Mouse (Mus musculus) kidney, adult 2 months (tissue): Measurements from ENCODE around the gene Rassf3. TPM values are rescaled to one million over a fixed set of nuclear protein-coding genes. Genes with fewer than 3 reads are reported as not detected.
A peak's percentile ranks its signal among the peaks of the same experiment; 100 is the strongest.

ENCODE experiments used
- DNase-seq: peaks from one replicate; pipeline ENCODE4 v3.0.0; 2021
- H3K27ac ChIP-seq: fragments of 200-500 bp; 2 replicates; pipeline ENCODE4 v1.5.1; 2012; ENCODE audit warnings: low read depth, low read length, control low read depth, inconsistent platforms; ENCODE audit not compliant: insufficient read depth
- H3K27me3 ChIP-seq: fragments of 200-500 bp; replicated peaks from 2 replicates; pipeline ENCODE4 v1.6.1; 2012; ENCODE audit warnings: mild to moderate bottlenecking, moderate library complexity, low read length, inconsistent platforms; ENCODE audit not compliant: control insufficient read depth, insufficient read depth
- H3K36me3 ChIP-seq: fragments of 200-500 bp; 2 replicates; pipeline ENCODE4 v1.6.1; 2012; ENCODE audit warnings: mild to moderate bottlenecking, moderate library complexity, low read length, inconsistent platforms; ENCODE audit not compliant: control insufficient read depth, insufficient read depth
- H3K4me1 ChIP-seq: fragments of 200-500 bp; 2 replicates; pipeline ENCODE4 v1.6.1; 2011; ENCODE audit warnings: low read length; ENCODE audit not compliant: control insufficient read depth, insufficient read depth
- H3K4me3 ChIP-seq: fragments of 200-500 bp; 2 replicates; pipeline ENCODE4 v1.5.1; 2011; ENCODE audit warnings: mild to moderate bottlenecking, low read depth, low read length, control low read depth; ENCODE audit not compliant: insufficient read depth
- CTCF ChIP-seq: fragments of 200-500 bp; conservative IDR thresholded peaks from 2 replicates; pipeline ENCODE4 v1.5.1; 2011; ENCODE audit warnings: low read depth, mild to moderate bottlenecking, control low read depth, low read length, moderate library complexity, mixed read lengths; ENCODE audit not compliant: insufficient read depth, insufficient read length
- POLR2A ChIP-seq: fragments of 200-500 bp; IDR thresholded peaks from one replicate; pipeline ENCODE4 v1.6.1; 2011; ENCODE audit warnings: low read depth, low read length, control low read depth
- WGBS: fragments of 180-500 bp; shearing (Covaris S2); methylation state at CpG from one replicate; pipeline ENCODE4 v1.1.7; 2018; 5-methylcytosine and 5-hydroxymethylcytosine counted together
- polyA plus RNA-seq: library from polyadenylated mRNA; depleted of rRNA; stranded (reverse); fragments of >200 nt; gene quantifications from 2 replicates; pipeline ENCODE4 v1.2.3, GENCODE M21; 2012; rRNA removed

Gene Rassf3
- polyA plus RNA-seq, 1 experiment, result 35.3 TPM

DNA sequence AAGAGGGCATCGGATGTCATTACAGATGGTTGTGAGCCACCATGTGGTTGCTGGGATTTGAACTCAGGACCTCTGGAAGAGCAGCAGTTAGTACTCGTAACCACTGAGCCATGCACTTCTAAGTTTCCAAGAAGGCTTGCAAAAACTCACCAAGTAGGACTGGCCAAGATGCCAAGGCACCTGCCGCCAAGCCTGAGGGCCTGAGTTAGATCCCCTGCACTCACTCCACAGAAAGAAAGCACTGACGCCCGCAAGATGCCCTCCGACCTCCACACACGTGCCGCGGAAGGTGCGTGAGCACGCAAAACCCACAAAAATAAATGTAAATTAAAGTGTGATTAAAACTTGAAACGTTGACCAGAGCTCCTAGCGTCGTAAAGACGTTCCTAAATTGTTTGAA lies 111.8 kb downstream of the Rassf3 start:
- Histone ChIP-seq H3K4me3 (peak overlapping the region; percentile 96; the same call in 1 of the 2 replicates), H3K27ac (peak overlapping the region; percentile 80; the same call in 1 of the 2 replicates), H3K4me1 (peaks cover 13% of the 10 kb centered on the region; the same call in 1 of the 2 replicates), H3K27me3 (no peaks in the 10 kb centered on the region), H3K36me3 (no peaks in the 10 kb centered on the region)
- no peak for DNase-seq
- TF ChIP-seq CTCF, result no peak
- 19% methylated on average over 15 of the region's 15 CpGs for WGBS

DNA sequence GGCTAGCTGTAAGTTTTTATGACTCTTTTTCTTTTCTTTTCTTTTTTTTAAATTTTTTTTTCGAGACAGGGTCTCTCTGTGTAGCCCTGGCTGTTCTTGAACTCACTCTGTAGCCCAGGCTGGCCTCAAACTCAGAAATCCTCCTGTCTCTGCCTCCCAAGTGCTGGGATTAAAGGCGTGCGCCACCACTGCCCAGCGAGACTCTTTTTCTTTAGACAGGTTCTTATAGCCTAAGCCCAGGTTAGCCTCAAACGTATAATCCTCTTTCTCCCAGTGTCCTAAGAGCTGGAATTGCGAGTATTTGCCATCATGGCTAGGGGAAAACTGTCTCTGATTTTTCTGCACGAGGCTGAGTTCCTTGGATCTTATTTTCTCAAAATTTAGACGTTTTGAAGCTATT lies 112.9 kb downstream of the Rassf3 start:
- H3K4me1 ChIP-seq, result peaks cover 9% of the 10 kb centered on the region; the same call in 1 of the 2 replicates
- H3K4me3 ChIP-seq, result no peak overlapping the region
- H3K27ac ChIP-seq, result no peak overlapping the region
- TF ChIP-seq POLR2A (no peak), CTCF (no peak)
- no peaks in the 10 kb centered on the region for H3K36me3 ChIP-seq
- no peak for DNase-seq
- H3K27me3 ChIP-seq, result no peaks in the 10 kb centered on the region
- WGBS, result 89% methylated on average over 8 of the region's 8 CpGs

DNA sequence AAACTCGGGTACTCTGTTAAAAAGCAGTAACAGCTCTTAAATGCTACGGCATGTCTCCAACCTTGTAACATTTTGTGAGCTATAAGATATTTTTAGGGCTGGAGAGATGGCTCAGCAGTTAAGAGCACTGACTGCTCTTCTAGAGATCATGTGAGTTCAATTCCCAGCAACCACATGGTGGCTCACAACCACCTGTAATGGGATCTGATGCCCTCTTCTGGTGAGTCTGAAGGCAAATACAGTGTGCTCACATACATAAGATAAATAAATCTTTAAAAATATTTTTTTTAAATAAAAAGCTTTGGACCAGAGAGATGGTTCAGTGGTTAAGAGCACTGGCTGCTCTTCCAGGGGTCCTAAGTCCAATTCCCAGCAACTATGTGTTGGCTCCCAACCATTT lies 115.8 kb downstream of the Rassf3 start:
- no peak for TF ChIP-seq POLR2A
- no peak for TF ChIP-seq CTCF

More for the DNA sequence above, 115.8 kb downstream of the Rassf3 start:
- DNase-seq, result no peak
- Histone ChIP-seq H3K4me3 (no peak overlapping the region), H3K36me3 (no peaks in the 10 kb centered on the region), H3K27me3 (no peaks in the 10 kb centered on the region), H3K4me1 (no peaks in the 10 kb centered on the region), H3K27ac (no peak overlapping the region)
- 89% methylated on average over 2 of the region's 2 CpGs for WGBS

Other genes starting within 250 kb of the Rassf3 start
- 1.0 and 1.2 TPM in 2 replicates for gene Tbc1d30, start 125.1 kb downstream of the Rassf3 start, polyA plus RNA-seq
- gene Gns, start 111.3 kb downstream of the Rassf3 start, polyA plus RNA-seq, result 128 and 160 TPM in 2 replicates
- gene Tbk1, start 110.4 kb upstream of the Rassf3 start, polyA plus RNA-seq, result 7.6 and 14.8 TPM in 2 replicates
- 78.0 and 108 TPM in 2 replicates for gene Xpot, start 150.0 kb upstream of the Rassf3 start, polyA plus RNA-seq
- 0.02 TPM in 1 of 2 replicates, not detected in the other for gene D930020B18Rik, start 165.2 kb upstream of the Rassf3 start, polyA plus RNA-seq